Mouse (Mus musculus): ENCODE measurements around the gene Hipk2.

Hipk2 gene

DNA sequence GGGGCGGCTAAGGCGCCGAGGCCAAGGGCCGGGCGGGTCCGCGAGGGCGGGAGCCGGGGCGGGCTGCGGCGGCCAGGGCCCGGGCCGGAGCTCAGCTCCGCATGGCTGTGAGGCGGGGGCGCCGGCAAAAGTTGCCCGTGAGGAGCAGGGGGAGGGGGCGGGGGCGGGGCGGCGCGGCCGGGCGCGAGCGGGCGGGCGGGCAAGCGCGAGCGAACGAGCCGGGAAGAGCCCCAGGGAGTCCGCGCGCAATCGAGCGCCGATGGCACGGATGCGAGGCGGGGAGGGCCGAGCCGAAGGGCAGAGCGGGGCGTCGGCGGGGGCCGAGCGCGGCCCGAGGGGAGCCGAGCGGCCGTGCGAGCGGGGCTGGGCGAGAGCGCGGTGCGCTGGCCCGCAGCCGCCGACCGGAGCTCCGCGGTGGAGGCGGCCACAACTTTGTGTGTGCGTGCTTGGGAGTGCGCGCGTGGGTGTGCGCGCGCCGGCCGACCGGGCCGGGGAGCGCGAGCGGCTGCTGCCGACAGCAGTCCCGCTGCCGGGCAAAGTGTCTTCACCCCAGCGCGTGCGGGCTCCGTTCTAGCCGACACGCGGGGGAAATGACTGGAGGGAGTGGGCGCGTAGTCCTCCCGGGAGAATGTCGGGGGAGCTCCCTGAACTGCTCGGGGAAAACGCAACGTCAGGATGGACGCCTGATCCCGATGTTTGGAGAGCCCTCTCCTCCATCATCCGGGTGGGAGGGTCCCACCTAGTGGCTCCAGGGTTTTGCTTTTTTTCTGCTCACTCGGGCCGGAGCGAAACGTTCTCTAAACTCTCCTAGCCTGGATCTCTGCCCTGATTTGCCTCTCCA lies at the start of gene Hipk2:
Hipk2 (minus strand) TSS at position 95 of the 841 bp plus-strand sequence.
- DNase-seq (ENCODE audit: low spot score in 2 of 2) = peak; percentile 62 to 77

DNA sequence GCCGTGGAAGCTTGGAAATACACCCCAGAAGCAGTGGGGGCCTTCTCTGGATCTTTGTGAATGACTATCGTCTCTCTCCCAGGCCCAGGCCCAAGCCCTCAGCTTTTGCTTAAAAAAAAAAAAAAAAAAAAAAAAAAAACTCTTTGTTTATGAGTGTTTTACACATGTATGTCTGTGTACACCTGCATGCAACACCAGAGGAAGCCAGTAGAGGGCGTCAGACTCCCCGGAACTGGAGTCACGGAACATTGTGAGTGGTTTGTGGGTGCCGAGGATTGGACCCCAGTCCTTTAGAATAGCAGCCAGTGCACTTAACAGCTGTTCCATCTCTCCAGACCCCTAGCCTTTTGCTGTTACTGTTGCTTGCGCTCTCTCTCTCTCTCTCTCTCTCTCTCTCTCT lies 49.8 kb upstream of the Hipk2 start:
- no peak for DNase-seq (ENCODE audit: low spot score in 2 of 2)

DNA sequence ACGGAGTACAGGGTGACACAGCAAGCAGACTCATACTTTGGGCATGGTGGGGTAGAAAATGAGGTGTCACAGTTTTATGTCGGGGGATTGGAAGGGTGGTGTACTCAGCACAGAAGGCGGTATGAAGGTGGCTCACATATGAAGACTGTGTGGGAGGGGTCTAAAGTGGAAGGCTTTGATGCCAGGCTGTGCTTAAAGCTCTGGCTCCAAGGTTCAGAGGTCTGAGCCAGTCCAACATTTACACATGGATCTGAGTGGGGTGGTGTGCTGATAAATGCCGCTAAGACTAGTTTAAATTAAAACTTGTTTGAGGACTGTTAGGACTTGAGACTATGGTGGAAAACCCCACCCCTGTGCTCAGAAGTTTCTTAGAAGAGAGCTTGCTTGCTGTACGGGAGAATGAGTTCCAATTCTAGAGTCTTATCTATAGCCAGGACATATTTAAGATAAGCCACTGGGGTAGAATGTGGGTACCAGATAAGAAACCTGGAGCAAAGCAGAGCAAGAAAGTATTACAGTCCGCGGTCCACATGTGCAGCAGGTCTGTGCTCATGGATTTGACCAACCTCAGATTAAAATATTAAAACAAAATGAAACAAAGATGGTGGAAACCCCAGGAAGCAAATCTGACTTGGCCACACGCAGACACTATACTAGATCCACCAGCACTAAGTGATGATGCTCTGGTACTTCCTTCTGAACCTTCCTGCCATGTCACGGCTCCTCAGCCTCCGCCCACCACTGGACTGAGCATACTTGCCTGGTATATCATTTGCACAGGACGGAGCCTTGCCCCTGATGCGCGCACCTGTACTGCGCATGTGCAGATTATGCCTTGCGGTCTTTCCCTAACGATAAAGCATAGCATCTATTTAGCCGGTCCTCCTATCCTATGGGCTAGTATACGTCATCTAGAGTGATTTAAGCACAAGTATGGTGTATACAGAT lies 48.2 kb upstream of the Hipk2 start:
- DNase-seq (ENCODE audit: low spot score in 2 of 2) = no peak

DNA sequence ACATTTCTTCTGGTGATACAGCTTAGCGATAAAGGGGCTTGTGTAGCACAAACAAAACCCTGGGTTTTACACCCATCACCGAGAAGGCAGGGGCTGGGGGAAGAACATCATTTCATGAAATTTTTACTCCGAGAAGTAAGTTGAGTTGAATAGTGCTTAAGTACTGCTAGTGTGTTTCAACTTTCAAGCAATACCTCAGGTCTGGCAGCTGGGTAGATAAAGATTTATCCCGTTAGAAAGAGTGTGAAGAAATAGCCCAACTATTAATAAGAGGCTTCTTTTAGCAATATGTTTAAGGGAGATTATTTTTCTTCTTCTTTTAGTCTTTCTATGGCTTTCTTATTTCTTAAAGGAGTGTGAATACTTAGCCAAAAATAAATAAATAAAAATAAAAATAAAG lies 47.5 kb upstream of the Hipk2 start:
- DNase-seq (ENCODE audit: low spot score in 2 of 2) = no peak

DNA sequence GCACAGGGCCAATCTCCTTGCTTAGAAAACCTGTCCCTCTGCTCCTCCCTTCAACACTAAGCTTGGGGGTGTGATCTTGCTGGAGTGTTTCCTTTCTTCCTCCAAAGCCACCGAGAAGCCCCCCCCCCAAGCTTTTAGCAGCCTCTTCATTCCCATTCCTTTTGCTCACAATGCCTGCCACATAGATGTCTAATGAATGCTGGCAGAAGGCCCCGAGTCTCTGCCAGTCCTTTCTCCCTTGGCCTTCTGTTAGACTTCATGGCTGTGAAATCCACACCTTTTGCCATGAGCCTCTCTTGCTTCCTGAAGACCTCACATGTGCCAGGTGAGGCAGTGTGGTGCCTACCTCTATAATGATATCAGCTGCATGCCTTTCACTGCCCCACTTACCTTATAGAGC lies 46.6 kb upstream of the Hipk2 start:
- DNase-seq (ENCODE audit: low spot score in 2 of 2) = no peak

DNA sequence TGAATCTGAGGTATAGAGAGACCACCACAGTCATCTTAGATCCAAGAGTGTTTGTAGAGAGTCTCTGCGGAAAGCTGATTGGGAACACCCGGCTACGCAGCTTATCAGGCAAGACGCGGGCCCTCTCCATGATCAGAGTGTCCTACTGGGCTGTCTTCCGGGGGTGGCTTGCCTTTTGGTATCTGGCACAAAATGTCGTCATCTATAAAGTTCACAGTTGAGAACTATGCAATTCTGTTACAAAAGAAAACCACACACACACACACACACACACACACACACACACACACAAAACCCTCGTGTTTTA lies 45.8 kb upstream of the Hipk2 start:
- no peak for DNase-seq (ENCODE audit: low spot score in 2 of 2)

DNA sequence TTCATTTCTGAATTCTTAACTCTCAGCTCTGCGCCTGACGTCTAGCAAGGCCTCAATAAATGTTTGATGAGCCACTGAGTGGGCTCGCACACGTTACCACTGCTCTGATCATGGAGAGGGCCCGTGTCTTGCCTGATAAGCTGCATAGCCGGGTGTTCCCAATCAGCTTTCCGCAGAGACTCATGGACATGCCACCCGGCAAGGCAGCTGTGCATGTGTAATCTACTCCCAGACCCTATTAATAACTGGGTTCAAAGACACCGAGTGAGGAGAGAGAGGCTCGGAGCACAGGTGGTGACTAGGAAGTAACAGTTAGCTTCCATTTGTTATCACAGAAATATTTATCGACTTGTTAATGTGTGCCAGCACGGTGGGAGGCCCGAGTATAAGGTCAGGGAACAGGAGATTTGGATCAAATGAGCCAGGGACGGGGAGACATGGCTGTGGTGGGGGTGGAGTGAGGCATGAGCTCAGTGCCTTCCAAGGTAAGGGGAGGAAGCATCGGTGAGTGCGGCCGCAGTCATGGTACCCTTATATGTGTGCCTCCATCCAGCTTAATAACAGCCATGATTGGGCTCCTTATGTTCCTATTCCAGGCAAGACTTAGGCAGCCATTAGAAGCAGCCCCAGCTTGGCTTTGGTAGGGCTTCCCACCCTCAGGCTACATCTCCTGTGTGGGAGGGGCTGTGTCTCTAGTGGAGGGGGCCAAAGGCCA lies 45.3 kb upstream of the Hipk2 start:
- DNase-seq (ENCODE audit: low spot score in 2 of 2) = no peak

DNA sequence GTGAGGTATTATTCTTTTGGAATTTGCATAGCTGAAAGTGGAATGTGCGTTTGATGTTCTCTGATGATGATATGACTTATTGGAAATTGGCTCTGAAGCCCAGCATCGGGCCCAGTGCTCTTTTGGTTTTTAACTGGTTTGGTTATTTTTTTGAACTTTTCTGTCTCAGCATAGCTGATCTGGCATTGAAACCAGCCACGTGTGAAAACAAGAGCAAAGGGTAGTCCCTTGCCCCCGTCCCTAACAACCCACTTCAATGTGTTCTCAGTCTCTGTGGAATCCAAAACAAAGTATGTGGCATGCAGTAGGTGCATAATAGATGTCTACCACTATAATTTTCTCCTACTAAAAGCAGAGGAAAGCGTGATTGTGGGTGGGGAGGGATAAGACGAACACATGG lies 44.2 kb upstream of the Hipk2 start:
- no peak for DNase-seq (ENCODE audit: low spot score in 2 of 2)

DNA sequence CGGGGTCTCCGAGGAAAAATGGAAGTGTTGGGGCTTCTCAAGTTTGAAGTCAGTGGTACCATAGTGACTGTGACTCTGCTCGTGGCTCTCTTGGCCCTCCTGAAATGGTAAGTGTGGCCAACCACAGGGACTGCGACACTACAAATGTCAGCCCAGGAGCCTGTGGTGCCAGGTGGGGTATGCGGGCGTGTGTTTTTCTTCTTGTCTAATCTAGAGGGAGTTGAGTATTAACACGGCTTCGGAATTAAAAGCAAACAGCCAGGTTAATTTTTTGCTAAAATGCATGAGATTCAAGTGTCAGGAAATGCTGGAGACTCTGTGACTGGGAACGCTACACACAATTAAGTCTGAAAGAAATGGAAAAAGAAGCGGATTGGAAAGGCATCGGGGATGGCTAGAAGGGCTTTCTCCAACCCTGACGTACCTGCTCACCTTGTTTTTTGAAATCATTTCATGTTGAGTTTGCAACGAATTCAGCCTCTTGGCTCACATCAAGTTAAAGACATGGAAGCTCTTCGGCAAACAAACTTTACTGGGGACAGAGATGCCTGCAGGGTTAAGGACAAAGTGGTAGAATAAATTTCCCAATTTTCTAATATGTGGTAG lies 43.3 kb upstream of the Hipk2 start:
- no peak for DNase-seq (ENCODE audit: low spot score in 2 of 2)

DNA sequence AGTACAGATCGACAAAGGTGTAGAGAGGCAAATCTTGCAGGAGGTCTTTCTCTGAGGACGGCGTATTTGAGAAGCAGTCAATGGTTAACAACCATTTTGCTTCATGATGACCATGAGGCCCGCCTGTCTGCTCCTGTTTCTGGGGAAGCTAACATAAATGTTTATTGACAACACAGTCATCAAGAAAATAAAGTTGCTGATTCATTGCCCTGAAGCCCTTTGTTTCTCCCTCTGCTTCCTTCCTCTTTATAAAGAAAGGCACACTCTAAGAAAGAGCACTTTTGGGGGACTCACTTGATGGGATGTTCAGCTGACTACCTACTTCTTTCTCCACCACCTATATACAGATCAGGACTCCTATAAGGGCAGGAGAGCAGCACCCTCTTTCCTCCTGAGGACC lies 42.8 kb upstream of the Hipk2 start:
- DNase-seq (ENCODE audit: low spot score in 2 of 2) = no peak

DNA sequence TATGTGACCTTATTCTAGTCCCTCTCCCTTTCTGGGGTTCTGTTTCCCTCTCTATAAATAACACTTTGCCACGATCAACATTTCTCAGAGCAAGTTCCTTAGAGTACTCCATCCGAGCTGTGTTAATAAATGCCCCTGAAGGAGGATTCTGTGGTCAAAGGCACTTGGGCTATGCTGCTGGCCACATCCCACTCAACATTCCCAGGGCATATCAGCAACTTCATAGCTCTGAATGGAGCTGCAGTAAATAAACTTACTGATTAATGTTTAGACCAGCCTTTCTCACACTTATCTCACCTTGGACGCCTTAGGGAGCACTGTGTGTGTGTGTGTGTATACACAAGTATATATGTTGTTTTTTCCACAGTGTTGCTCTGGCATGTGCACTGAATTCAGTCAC lies 41.5 kb upstream of the Hipk2 start:
- DNase-seq (ENCODE audit: low spot score in 2 of 2) = no peak

DNA sequence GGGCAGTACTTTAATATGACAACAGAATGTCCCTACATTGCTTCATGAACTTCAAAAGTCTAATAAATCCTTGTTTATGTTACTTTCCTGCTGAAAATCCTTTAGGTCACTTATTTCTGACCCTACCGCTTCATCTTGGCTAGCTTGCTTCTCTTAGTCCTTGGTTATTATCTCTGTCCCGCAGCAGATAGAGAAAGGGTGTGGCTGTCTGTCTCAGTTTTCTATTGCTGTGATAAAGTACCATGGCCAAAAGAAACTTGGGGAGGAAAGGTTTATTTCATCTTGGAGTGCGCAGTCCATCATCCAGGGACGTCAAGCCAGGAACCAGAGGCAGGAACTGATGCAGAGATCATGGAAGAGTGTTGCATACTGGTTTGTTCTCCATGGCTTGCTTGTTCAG lies 40.6 kb upstream of the Hipk2 start:
- DNase-seq (ENCODE audit: low spot score in 2 of 2) = no peak

DNA sequence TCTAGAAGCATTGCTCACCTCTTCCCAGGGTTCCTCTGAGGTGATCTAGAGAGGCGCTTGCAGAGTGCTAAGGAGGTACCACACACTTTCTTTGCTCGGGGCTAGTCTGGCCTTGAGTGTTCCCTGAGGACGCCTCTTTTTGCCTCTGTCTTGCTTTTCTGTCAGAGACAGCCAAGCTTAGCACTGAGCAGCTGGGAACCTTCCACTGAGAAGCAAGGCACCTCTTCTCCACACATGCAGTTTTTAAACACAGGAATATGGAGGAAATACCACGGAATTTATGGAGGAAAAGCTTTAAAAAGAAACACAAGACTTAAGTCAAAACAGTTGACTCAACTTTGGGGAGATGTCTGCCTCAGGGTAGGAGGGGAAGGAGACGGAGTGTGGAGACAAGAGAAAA lies 39.8 kb upstream of the Hipk2 start:
- DNase-seq (ENCODE audit: low spot score in 2 of 2) = no peak

DNA sequence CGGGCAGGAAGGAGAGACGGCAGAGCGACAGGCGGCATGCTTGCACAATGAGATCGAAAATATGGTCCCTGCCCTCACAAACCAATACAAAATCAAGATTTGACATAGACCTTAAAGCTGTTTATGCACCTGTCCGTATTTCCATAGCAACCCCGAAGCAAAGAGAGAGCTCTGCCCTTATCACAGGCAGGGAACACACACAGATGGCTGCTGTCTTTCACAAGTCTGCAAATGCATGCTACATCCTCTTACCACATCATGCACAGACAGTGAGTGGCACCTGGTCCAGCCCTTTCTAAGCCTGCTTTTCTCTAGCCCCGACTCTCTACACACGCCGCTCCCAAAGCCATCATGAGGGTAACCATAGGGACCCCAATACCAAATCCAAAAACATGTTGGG lies 38.2 kb upstream of the Hipk2 start:
- no peak for DNase-seq (ENCODE audit: low spot score in 2 of 2)

DNA sequence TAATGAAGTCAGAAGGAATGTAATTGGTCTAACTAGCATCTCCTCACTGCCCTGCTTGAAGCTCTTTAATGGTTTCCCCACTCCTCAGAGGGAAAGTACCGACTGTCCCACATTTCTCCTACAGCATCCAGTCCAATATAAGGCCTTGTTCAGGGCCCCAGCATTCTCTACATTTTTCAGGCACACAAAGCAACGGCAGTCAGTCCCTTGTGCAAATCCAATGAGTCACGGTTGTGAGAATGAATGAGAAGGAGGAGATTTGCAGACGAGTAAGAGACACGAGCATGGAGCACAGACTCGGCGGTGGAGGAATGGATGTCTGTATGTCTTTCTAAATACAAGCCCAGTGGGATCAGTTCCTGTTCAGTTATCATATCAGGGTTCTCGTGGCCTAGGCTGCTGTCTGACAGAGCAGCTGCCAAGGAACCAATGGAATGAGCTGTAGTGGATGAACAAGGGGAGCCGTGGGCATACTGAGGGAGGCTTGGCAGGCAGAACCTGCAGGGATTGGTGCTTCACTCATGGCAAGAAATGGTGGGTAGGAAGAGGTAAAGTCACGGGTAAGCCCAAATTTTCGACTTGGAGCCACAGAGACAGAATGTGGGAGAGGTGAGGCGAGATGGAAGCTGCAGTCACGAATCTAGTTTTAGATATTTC lies 37.5 kb upstream of the Hipk2 start:
- DNase-seq (ENCODE audit: low spot score in 2 of 2) = no peak

DNA sequence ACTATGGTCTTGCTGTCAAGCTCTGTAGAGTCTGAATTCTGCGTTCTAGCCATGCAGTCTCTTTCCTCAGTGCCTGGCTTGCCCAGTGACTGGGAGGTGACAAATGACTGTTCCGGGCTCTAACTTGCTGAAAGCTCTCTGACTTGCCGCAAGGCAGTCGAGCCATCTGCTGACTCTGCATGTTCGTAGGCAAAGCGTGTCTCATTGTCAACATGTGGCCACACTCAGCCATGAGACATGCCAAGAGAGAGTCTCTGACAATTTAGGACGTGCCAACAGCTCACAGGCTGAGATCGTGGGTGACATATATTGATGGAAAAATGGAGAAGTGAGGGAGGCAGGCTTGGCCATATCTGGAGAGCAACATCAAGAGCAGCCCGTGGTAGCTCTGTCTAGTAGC lies 36.9 kb upstream of the Hipk2 start:
- DNase-seq (ENCODE audit: low spot score in 2 of 2) = no peak

DNA sequence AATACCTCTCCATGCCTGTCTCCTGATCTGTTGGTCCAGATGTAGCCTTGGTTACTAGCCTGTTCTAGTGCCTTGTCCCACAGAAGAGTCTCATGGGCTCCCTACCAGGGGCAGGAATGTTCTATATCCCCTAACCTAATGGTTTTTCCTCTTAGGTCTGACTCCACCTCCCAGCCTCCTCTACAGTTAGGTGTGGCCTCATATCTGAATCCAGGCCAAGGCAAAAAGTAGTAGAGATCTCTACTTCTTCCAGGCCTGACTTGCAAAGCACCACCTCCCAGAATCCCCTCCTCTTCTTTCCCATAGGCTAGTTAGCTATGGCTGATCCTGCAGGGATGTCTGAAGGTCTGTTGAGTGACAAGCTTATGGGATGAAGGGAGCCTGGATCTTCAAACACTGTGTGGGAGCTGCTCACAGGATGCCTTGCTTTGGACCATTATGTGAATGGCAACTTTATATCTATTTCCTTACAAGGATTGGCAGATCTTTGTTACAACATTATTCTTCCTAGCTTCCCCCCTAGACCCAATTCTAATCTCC lies 36.2 kb upstream of the Hipk2 start:
- DNase-seq (ENCODE audit: low spot score in 2 of 2) = no peak

DNA sequence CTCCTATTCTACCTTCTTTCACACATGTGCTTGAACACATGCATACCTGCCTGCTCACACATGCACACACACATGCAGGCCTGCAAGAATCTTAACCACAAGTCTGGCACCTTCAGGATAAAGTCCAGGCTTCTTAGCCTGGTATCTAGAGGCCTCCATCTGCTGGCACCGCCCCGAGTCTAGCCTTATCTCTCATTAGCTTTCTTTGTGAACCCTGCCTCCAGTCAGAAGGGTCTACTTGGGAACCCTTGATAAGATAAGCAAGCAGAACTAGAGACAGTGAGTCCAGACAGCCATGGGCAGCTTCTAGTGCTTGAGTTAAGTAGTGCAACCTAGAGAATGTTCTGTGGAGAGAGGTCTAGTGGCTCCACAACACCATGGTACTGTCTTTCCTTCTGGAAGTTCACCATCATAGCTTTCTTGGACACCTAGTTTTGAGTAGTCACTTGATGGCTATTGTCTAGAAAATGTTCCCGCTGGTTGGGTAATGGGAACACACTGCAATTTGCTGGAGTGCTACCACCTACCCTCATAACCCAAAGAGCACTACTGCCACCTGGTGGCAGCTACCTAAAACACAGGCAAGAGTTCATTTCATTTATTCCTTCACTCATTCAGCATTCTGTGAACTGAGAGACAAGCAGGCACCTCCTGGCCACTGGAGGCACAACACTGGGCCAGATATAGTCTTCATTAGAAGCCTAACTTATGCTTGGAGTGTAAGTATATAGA lies 35.0 kb upstream of the Hipk2 start:
- peak in 1 of 2 experiments; percentile 33 for DNase-seq (ENCODE audit: low spot score in 2 of 2)

DNA sequence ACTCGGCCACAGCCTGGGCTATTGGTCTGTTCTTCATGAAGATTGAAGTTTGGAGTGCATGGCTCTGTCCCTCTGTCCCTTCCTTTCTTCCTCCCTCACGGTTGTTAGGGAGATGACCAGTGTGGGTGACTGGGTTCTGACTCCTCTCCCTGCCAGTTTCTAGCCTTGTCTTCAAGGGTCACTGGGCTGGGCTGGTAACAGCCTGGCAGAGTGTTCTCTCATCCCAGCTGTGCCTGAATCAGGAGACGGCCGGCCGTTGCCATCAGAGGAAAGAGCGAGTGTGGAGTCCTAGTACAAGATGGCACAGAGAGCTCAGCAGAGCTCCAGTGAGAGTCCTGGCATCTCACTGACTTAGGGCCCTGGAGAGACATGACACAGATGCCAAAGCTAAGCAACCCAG lies 32.4 kb upstream of the Hipk2 start:
- no peak for DNase-seq (ENCODE audit: low spot score in 2 of 2)

DNA sequence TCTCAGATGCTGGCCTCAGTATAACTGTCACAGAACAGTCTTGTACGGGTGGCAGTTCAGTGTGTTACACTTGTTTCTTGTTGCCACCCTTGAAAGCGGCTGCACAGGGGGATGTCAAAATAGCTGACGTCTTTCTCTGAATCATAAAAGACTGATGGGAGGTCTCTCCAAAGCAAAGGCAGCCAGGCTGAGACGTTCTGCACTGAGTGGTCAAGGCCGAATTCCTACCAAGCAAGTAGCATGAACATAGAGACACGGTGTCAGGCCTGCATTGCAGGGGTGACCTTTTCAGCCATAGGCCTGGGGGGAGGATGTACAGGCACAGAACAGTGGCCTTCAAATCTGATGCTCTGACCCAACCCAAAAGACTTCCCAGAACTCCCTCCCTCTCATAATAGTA lies 30.0 kb upstream of the Hipk2 start:
- DNase-seq (ENCODE audit: low spot score in 2 of 2) = no peak

All from cerebellum, postnatal 4 days (tissue).